Mouse (Mus musculus) lung, embryonic 15.5 days (tissue): ENCODE results near the gene Rasl10a. TPM values are rescaled to one million over a fixed set of nuclear protein-coding genes. Genes with fewer than 3 reads are reported as not detected.
A peak's percentile ranks its signal among the peaks of the same experiment; 100 is the strongest.

Experiments used
- ATAC-seq: fragments of 200-750 bp; cut with Nextera tagmentation; 2 replicates; pipeline ENCODE4 v1.8.0; 2017; ENCODE audit warnings: moderate number of reproducible peaks, borderline replicate concordance; ENCODE audit not compliant: low FRiP score, low TSS enrichment; ENCODE audit errors: extremely low read depth
- H3K27ac ChIP-seq: fragments of 300-500 bp; sonication (generic); 2 replicates; pipeline ENCODE4 v1.5.1; 2015; ENCODE audit warnings: moderate library complexity, mild to moderate bottlenecking, inconsistent platforms
- H3K27me3 ChIP-seq: fragments of 300-500 bp; sonication (generic); 2 replicates; pipeline ENCODE4 v1.6.1; 2015; ENCODE audit warnings: inconsistent platforms
- H3K36me3 ChIP-seq: fragments of 300-500 bp; sonication (generic); 2 replicates; pipeline ENCODE4 v1.6.1; 2015; ENCODE audit warnings: inconsistent platforms
- H3K4me1 ChIP-seq: fragments of 300-500 bp; sonication (generic); 2 replicates; pipeline ENCODE4 v1.6.1; 2015; ENCODE audit warnings: inconsistent platforms
- H3K4me2 ChIP-seq: fragments of 300-500 bp; sonication (generic); 2 replicates; pipeline ENCODE4 v1.6.1; 2015; ENCODE audit warnings: inconsistent platforms, mild to moderate bottlenecking, moderate library complexity
- H3K4me3 ChIP-seq: fragments of 300-500 bp; sonication (generic); 2 replicates; pipeline ENCODE4 v1.5.1; 2015; ENCODE audit warnings: mild to moderate bottlenecking, inconsistent platforms
- H3K9ac ChIP-seq: fragments of 300-500 bp; sonication (generic); 2 replicates; pipeline ENCODE4 v1.6.1; 2015; ENCODE audit warnings: inconsistent platforms
- H3K9me3 ChIP-seq: fragments of 300-500 bp; sonication (generic); 2 replicates; pipeline ENCODE4 v1.6.1; 2016; ENCODE audit warnings: inconsistent platforms
- WGBS: fragments of 180-500 bp; shearing (Covaris S2); methylation state at CpG from one replicate; pipeline ENCODE4 v1.1.7; 2015; 5-methylcytosine and 5-hydroxymethylcytosine counted together
- polyA plus RNA-seq: library from polyadenylated mRNA; unstranded; fragments of >200 nt; fragmentation: Nextera tagmentation; extraction: Ambion mirVana; gene quantifications from 2 replicates; pipeline ENCODE4 v1.2.1, GENCODE M21; 2015

Gene Rasl10a
- polyA plus RNA-seq, 1 experiment from 2014 or later = 0.57 TPM

DNA sequence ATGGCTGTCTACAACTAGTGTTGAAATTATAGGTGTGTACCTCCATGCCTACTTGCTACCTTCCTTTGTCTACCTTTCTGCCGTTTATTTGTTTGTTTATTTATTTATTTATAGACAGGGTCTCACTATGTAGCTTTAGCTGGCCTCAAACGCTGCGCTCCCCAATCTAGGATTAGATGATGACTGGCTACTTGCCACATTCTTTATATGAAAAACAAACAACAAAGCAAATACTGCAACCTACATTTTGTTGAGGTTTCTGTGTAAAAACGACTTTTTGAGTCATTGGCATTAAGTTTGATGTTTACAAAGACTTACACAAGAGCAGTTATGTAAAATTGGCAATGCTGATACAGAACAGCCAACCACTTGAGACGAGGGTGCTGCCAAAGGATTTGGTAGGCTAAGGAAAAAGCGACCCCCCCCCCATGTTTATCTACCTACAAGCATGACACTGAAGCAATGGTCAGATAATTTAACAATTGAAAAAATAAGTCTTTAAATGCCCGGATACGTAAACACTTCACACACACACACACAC, 38.6 kb downstream of the Rasl10a start:
- H3K9ac ChIP-seq = no peak overlapping the region
- ATAC-seq = no peak

DNA sequence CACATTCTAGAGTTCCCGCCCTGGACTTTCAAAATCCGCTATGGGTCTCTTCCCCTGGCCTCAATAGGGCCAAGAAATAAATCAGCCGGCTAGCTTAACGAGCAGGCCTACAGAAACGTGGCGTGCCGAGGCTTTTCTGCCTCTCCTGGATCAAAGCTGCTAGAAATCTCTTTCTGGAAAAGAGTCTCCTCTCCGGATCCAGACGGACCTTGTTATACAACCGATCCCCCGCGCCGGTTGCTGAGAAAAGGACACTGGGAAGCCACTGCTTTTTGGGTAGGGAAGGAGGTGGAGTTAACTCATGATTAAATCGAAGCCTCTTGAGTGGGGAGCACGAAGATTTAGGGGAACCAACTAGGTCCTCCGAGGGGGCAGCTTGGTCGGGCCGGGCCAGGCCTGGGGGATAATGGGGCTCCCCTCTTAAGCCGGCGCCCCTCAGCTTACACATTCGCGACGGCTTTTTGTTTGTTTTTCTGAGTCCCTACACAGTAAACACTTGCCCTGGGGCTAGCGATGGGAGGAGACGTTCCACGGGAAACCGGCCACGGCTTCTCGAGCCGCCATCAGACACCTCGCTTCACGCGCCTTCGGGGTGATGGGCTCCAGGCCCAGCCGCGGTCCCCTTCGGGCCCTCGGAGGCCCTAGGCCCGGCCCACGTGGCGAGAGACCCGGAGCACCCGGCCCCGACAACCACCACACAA, 40.3 kb downstream of the Rasl10a start:
- peak overlapping the region; percentile 98 for H3K9ac ChIP-seq
- no peaks in the 10 kb centered on the region for H3K27me3 ChIP-seq
- no peaks in the 10 kb centered on the region for H3K9me3 ChIP-seq
- H3K4me2 ChIP-seq = peak overlapping the region; percentile 78
- H3K27ac ChIP-seq = peak overlapping the region; percentile 98
- 0% methylated on average over 44 of the region's 44 CpGs for WGBS
- no peak; the same call in 1 of the 2 replicates for ATAC-seq
- no peaks in the 10 kb centered on the region for H3K36me3 ChIP-seq
- H3K4me1 ChIP-seq = peaks cover 33% of the 10 kb centered on the region
- peak overlapping the region; percentile 96 for H3K4me3 ChIP-seq

More for the DNA sequence above, 38.6 kb downstream of the Rasl10a start:
- Histone ChIP-seq H3K4me2 (peak overlapping the region; percentile 78), H3K27ac (no peak overlapping the region), H3K27me3 (no peaks in the 10 kb centered on the region), H3K9me3 (no peaks in the 10 kb centered on the region), H3K36me3 (peaks cover 11% of the 10 kb centered on the region), H3K4me1 (peaks cover 32% of the 10 kb centered on the region), H3K4me3 (peak overlapping the region; percentile 96)
- WGBS = 46% methylated on average over 8 of the region's 8 CpGs

GRCm38 (mm10) chr11:5098736-5099542, 41.0 kb downstream of the Rasl10a start, which contains the start of the genes Rhbdd3 and Ewsr1:
TSS of gene Rhbdd3 (plus strand) at chr11:5098926.
TSS of gene Ewsr1 (minus strand) at chr11:5099266.
- H3K9ac ChIP-seq = peak within 1 kb of the TSS; percentile 98
- peak; percentile 93 for ATAC-seq
- peak within 1 kb of the TSS; percentile 90 for H3K4me2 ChIP-seq
- peak within 1 kb of the TSS; percentile 98 for H3K27ac ChIP-seq
- H3K27me3 ChIP-seq = no peaks in the 10 kb centered on the region
- H3K4me3 ChIP-seq = peak within 1 kb of the TSS; percentile 96
- H3K9me3 ChIP-seq = no peaks in the 10 kb centered on the region
- H3K36me3 ChIP-seq = peaks cover 5% of the 10 kb centered on the region; the same call in 1 of the 2 replicates
- peaks cover 32% of the 10 kb centered on the region for H3K4me1 ChIP-seq
- WGBS = under 1% methylated on average over 92 of the region's 92 CpGs

DNA sequence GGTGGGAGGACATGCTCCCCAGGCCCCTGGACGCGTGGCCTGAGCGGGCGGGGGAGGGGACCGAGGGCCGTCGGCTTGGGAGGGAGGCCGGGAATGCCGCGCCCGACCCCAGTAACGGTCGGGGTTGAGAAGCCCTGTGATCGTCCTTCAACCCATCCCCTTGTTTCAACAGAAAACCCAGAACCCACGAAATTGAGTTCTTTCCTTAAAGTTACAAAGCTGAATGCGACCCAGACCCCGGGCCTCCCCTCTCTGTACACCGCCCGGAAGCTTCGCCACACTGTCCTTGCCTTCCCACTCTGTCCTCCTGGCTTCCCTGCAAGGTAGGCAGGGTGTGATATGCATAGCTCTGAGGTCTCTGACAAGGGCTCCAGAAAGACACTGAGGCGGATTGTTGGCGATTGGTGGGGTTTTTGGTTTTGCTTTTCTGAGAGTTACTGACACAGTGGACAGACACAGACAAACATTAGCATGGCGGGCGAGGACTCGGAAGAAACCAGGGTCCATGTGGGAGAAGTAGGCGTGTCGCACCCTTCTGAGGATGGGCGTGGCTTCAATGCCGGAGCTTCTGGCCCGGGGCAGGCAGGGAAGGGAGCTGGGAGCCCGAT, 41.8 kb downstream of the Rasl10a start:
- no peaks in the 10 kb centered on the region for H3K9me3 ChIP-seq
- peak overlapping the region; percentile 98 for H3K27ac ChIP-seq
- WGBS = under 1% methylated on average over 31 of the region's 31 CpGs
- ATAC-seq = peak; percentile 79
- peak overlapping the region; percentile 98 for H3K9ac ChIP-seq
- peaks cover 5% of the 10 kb centered on the region; the same call in 1 of the 2 replicates for H3K36me3 ChIP-seq
- H3K27me3 ChIP-seq = no peaks in the 10 kb centered on the region
- H3K4me1 ChIP-seq = peaks cover 27% of the 10 kb centered on the region
- H3K4me3 ChIP-seq = peak overlapping the region; percentile 96
- H3K4me2 ChIP-seq = peak overlapping the region; percentile 90

GRCm38 (mm10) chr11:5100283-5100682, 42.4 kb downstream of the Rasl10a start:
- Histone ChIP-seq H3K9ac (peak overlapping the region; percentile 98), H3K27ac (peak overlapping the region; percentile 98), H3K27me3 (no peaks in the 10 kb centered on the region), H3K4me3 (peak overlapping the region; percentile 96), H3K9me3 (no peaks in the 10 kb centered on the region), H3K4me2 (peak overlapping the region; percentile 90), H3K4me1 (peaks cover 27% of the 10 kb centered on the region), H3K36me3 (peaks cover 6% of the 10 kb centered on the region; the same call in 1 of the 2 replicates)
- 1% methylated on average over 7 of the region's 7 CpGs for WGBS
- ATAC-seq = no peak

GRCm38 (mm10) chr11:5100801-5101200, 42.9 kb downstream of the Rasl10a start:
- peak overlapping the region; percentile 90 for H3K4me2 ChIP-seq
- WGBS = 41% methylated on average over 5 of the region's 5 CpGs
- no peak overlapping the region for H3K9ac ChIP-seq
- no peak for ATAC-seq
- peaks cover 25% of the 10 kb centered on the region for H3K4me1 ChIP-seq
- H3K36me3 ChIP-seq = peaks cover 11% of the 10 kb centered on the region; the same call in 1 of the 2 replicates
- peak overlapping the region; percentile 96; the same call in 1 of the 2 replicates for H3K4me3 ChIP-seq
- no peak overlapping the region for H3K27ac ChIP-seq
- no peaks in the 10 kb centered on the region for H3K27me3 ChIP-seq
- no peaks in the 10 kb centered on the region for H3K9me3 ChIP-seq

DNA sequence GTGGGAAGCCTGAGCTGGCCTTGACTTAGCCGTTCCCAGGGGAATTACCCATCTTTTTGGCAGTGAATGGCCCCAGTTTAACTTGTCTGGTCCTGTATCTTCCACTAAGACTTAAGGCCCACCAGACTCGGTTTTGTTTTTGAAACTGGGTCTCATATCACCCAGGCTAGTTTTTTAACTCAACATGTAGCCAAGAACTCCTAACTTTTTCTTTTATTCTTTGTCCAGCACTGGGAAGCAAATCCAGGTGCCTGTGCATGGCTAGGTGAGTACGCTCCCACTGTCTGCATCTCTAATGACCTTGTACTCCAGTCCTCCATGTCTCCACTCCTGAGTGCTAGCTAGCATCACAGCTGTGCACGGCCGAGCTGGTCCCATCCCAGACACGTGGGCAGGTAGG, 43.7 kb downstream of the Rasl10a start:
- Histone ChIP-seq H3K4me3 (no peak overlapping the region), H3K4me1 (peaks cover 18% of the 10 kb centered on the region), H3K36me3 (peaks cover 15% of the 10 kb centered on the region; the same call in 1 of the 2 replicates), H3K27ac (no peak overlapping the region), H3K9me3 (no peaks in the 10 kb centered on the region), H3K27me3 (no peaks in the 10 kb centered on the region), H3K9ac (no peak overlapping the region), H3K4me2 (no peak overlapping the region)
- WGBS = 74% methylated on average over 6 of the region's 6 CpGs
- ATAC-seq = no peak

GRCm38 (mm10) chr11:5102384-5102783, 44.5 kb downstream of the Rasl10a start:
- H3K27me3 ChIP-seq = no peaks in the 10 kb centered on the region
- H3K9ac ChIP-seq = no peak overlapping the region
- no peak for ATAC-seq
- no peak overlapping the region for H3K27ac ChIP-seq
- H3K4me1 ChIP-seq = peaks cover 14% of the 10 kb centered on the region
- no peaks in the 10 kb centered on the region for H3K9me3 ChIP-seq
- H3K36me3 ChIP-seq = peaks cover 15% of the 10 kb centered on the region; the same call in 1 of the 2 replicates
- no peak overlapping the region for H3K4me2 ChIP-seq
- 84% methylated on average over 7 of the region's 7 CpGs for WGBS
- H3K4me3 ChIP-seq = no peak overlapping the region

DNA sequence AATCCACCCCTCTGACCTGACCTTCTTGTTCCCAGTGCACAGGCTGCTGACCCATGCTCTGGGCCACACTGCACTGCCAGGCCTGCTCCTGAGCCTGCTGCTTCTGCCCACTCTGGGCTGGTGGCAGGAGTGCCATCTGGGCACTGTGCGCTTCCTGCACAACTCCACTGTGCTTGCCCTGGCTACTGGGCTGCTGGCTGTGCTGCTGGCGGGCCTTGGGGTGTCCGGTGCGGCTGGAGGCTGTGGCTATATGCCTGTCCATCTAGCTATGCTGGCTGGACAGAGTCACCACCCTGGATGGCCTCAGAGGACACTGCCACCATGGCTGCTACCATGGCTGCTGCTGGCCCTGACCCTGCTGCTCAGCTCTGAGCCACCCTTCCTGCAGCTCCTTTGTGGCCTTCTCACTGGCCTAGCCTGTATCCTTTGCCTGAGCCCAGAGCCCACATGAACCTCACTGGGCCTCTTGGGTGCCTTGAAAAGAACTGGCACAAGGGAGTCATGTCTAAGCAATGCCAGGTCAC, 46.1 kb downstream of the Rasl10a start:
- no peak for ATAC-seq
- no peak overlapping the region for H3K9ac ChIP-seq
- H3K9me3 ChIP-seq = no peaks in the 10 kb centered on the region
- H3K36me3 ChIP-seq = peaks cover 15% of the 10 kb centered on the region; the same call in 1 of the 2 replicates
- H3K4me2 ChIP-seq = no peak overlapping the region
- no peak overlapping the region for H3K4me3 ChIP-seq
- WGBS = 100% methylated on average over 4 of the region's 4 CpGs
- H3K4me1 ChIP-seq = peaks cover 14% of the 10 kb centered on the region
- H3K27me3 ChIP-seq = no peaks in the 10 kb centered on the region
- no peak overlapping the region for H3K27ac ChIP-seq

DNA sequence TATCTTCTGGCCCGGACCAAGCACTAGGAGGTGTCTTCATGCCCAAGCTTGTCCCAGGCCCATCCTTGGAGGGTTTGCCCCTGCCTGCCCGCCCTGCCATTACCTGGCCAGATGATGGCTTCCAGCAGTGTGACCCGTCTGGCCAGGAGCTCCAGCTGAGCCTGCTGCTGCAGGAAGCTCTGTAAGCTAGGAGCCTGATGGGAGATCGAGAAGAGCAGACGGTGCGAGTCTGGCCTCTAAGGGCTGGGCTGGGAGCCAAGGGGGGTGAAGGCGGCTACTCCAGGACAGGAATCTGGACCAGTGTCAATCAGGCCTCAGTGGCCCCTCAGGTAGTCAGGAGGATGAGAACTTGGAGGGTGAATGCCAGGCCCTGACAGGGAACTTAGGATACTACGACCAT, 51.5 kb downstream of the Rasl10a start:
- H3K27ac ChIP-seq = no peak overlapping the region
- H3K4me3 ChIP-seq = no peak overlapping the region
- H3K4me1 ChIP-seq = no peaks in the 10 kb centered on the region
- ATAC-seq = no peak
- H3K36me3 ChIP-seq = peaks cover 10% of the 10 kb centered on the region; the same call in 1 of the 2 replicates
- no peaks in the 10 kb centered on the region for H3K27me3 ChIP-seq
- no peaks in the 10 kb centered on the region for H3K9me3 ChIP-seq
- no peak overlapping the region for H3K4me2 ChIP-seq
- 61% methylated on average over 8 of the region's 8 CpGs for WGBS
- H3K9ac ChIP-seq = no peak overlapping the region
